8 mouse cellular contexts compared by ENCODE assay signal in the genomic region with DNA sequence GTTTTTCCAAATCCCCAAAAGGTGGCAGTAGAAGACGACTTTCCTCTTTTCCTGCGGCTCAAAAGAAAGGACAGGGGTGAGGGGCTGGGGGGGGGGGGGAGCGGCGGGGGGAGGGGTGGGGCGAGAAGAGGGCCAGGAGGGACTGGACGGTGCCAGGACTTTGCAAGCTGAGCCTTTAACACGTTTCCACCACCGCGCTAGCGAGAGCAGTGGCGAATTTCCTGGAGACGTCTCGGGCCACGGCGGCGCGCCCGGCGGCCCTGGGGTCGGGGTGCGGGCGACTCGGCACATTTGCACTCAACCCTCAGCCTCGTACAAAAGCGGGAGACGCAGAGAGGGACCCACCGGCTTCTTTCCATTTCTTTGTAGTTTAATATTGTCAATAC.
DNase-seq lines count a peak whose midpoint lies in the region; ATAC-seq and TF ChIP-seq lines count a peak whose summit lies in the region.

No protein-coding gene starts in this region.

- H3K4me2 ChIP-seq in intestine, embryonic 15.5 days (replicated peaks), result peak overlapping the region; percentile 83
- peak overlapping the region; percentile 68 for H3K4me2 ChIP-seq in liver, embryonic 13.5 days

- H3K9ac ChIP-seq in intestine, embryonic 15.5 days, result peak overlapping the region; percentile 54
- H3K9ac ChIP-seq in liver, embryonic 13.5 days, result peak overlapping the region; percentile 50; the same call in 1 of the 2 replicates

- peak overlapping the region; percentile 22 for H3K4me3 ChIP-seq in thymus, adult 2 months (ENCODE audit: control insufficient read depth, insufficient read depth, low read length)
- H3K4me3 ChIP-seq in intestine, embryonic 15.5 days (replicated peaks), result peak overlapping the region; percentile 43
- peak overlapping the region; percentile 56 for H3K4me3 ChIP-seq in liver, embryonic 13.5 days (replicated peaks)

- no peak for TF ChIP-seq CTCF in thymus, adult 2 months (IDR thresholded peaks at IDR 0.05; ENCODE audit: borderline replicate concordance, control insufficient read depth, extremely low read depth, insufficient read depth, low read length, poor library complexity)

- H3K4me1 ChIP-seq in thymus, adult 2 months (replicated peaks; ENCODE audit: control insufficient read depth, insufficient read depth, low read length), result no peaks in the 10 kb centered on the region
- H3K4me1 ChIP-seq in intestine, embryonic 15.5 days (replicated peaks), result peaks cover 9% of the 10 kb centered on the region; the same call in 1 of the 2 replicates
- peaks cover 24% of the 10 kb centered on the region for H3K4me1 ChIP-seq in liver, embryonic 13.5 days (replicated peaks)

- peak; percentile 79 for ATAC-seq in intestine, embryonic 15.5 days
- ATAC-seq in liver, embryonic 13.5 days (ENCODE audit: low read depth), result peak; percentile 58

- no peak overlapping the region for H3K27ac ChIP-seq in thymus, adult 2 months (ENCODE audit: control insufficient read depth, insufficient read depth, low read length)
- peak overlapping the region; percentile 95 for H3K27ac ChIP-seq in intestine, embryonic 15.5 days
- H3K27ac ChIP-seq in liver, embryonic 13.5 days, result peak overlapping the region; percentile 55

- H3K9me3 ChIP-seq in intestine, embryonic 15.5 days, result no peaks in the 10 kb centered on the region
- no peaks in the 10 kb centered on the region for H3K9me3 ChIP-seq in liver, embryonic 13.5 days (replicated peaks)

- no peak for TF ChIP-seq POLR2A in thymus, adult 2 months (IDR thresholded peaks at IDR 0.05; ENCODE audit: control insufficient read depth, extremely low read depth, insufficient read depth, low read length, poor library complexity)

- no peak for DNase-seq in thymus, adult 2 months
- DNase-seq in thymus, postnatal 25 days, result no peak
- DNase-seq in cerebellum, postnatal 36 days, result peak; percentile 67 to 70
- peak; percentile 29 for DNase-seq in gastrocnemius, postnatal 25 days
- DNase-seq in liver, embryonic 13.5 days, result peak; percentile 9
- peak; percentile 90 for DNase-seq in neural tube, embryonic 10.5 days (ENCODE audit: extremely low spot score, low spot score)
- DNase-seq in urinary bladder, postnatal 36 days (ENCODE audit: low spot score in 2 of 2), result peak; percentile 60 to 80

- WGBS in thymus, adult 2 months, result under 1% methylated on average over 27 of the region's 27 CpGs
- WGBS in intestine, embryonic 15.5 days, result under 1% methylated on average over 24 of the region's 27 CpGs
- WGBS in liver, embryonic 13.5 days (ENCODE audit: insufficient replicate concordance), result under 1% methylated on average over 22 of the region's 27 CpGs

- H3K36me3 ChIP-seq in thymus, adult 2 months (ENCODE audit: control insufficient read depth, insufficient read depth, low read length), result no peaks in the 10 kb centered on the region
- H3K36me3 ChIP-seq in intestine, embryonic 15.5 days, result no peaks in the 10 kb centered on the region
- peaks cover 3% of the 10 kb centered on the region; the same call in 1 of the 2 replicates for H3K36me3 ChIP-seq in liver, embryonic 13.5 days

- peaks cover 29% of the 10 kb centered on the region; the same call in 1 of the 2 replicates for H3K27me3 ChIP-seq in thymus, adult 2 months (ENCODE audit: control insufficient read depth, insufficient read depth, low read length)
- H3K27me3 ChIP-seq in intestine, embryonic 15.5 days (replicated peaks), result 0 out of 2 replicates have a peak, but pooled peaks cover 4% of the 10 kb centered on the region
- peaks cover 55% of the 10 kb centered on the region for H3K27me3 ChIP-seq in liver, embryonic 13.5 days

Comparison
In these comparisons a context has a peak if more than half of its experiments do, and no peak if none do; other contexts are left out.
1. DNase-seq: peak in cerebellum, postnatal 36 days (2 of 2), gastrocnemius, postnatal 25 days (single experiment), liver, embryonic 13.5 days (single experiment), neural tube, embryonic 10.5 days (single experiment) and urinary bladder, postnatal 36 days (2 of 2); none in thymus, adult 2 months (single experiment) and thymus, postnatal 25 days (single experiment).
2. Peak in every context shown above with its lines, with median percentiles within 50 percentile points of each other: H3K4me3 ChIP-seq.